Mouse (Mus musculus): ENCODE measurements around the gene Cyp2s1.

Cyp2s1 gene

GRCm38 (mm10) chr7:25816241-25816919 lies at the start of gene Cyp2s1:
Gene Cyp2s1, minus strand, starts transcription at chr7:25816913.
- DNase-seq = no peak

- DNase-seq = no peak
These were observed 48.1 kb upstream of the Cyp2s1 start for GRCm38 (mm10) chr7:25864861-25865260.

GRCm38 (mm10) chr7:25863756-25864155 lies 47.0 kb upstream of the Cyp2s1 start:
- no peak for DNase-seq

- DNase-seq = no peak
These were observed 45.7 kb upstream of the Cyp2s1 start for GRCm38 (mm10) chr7:25862365-25862764.

- DNase-seq = no peak
These were observed 43.5 kb upstream of the Cyp2s1 start for GRCm38 (mm10) chr7:25859962-25860870.

GRCm38 (mm10) chr7:25855082-25855481 lies 38.4 kb upstream of the Cyp2s1 start:
- DNase-seq = peak; percentile 4

GRCm38 (mm10) chr7:25848444-25848812 lies 31.7 kb upstream of the Cyp2s1 start:
- DNase-seq = no peak

- DNase-seq = peak; percentile 68
These were observed 31.2 kb upstream of the Cyp2s1 start for GRCm38 (mm10) chr7:25847722-25848443.

- no peak for DNase-seq
These were observed 28.2 kb upstream of the Cyp2s1 start for GRCm38 (mm10) chr7:25844885-25845284.

- DNase-seq = no peak
These were observed 27.7 kb upstream of the Cyp2s1 start for GRCm38 (mm10) chr7:25844423-25844822.

GRCm38 (mm10) chr7:25843492-25843891 lies 26.8 kb upstream of the Cyp2s1 start:
- DNase-seq = no peak

GRCm38 (mm10) chr7:25840908-25841307 lies 24.2 kb upstream of the Cyp2s1 start:
- DNase-seq = no peak

- DNase-seq = no peak
These were observed 18.6 kb upstream of the Cyp2s1 start for GRCm38 (mm10) chr7:25835188-25835891.

GRCm38 (mm10) chr7:25831557-25832530 lies 15.1 kb upstream of the Cyp2s1 start:
- DNase-seq = no peak

- no peak for DNase-seq
These were observed 13.5 kb upstream of the Cyp2s1 start for GRCm38 (mm10) chr7:25830251-25830650.

GRCm38 (mm10) chr7:25827199-25827598 lies 10.5 kb upstream of the Cyp2s1 start:
- DNase-seq = no peak

GRCm38 (mm10) chr7:25826029-25826428 lies 9.3 kb upstream of the Cyp2s1 start:
- DNase-seq = no peak

- no peak for DNase-seq
These were observed 8.3 kb upstream of the Cyp2s1 start for GRCm38 (mm10) chr7:25825043-25825442.

- no peak for DNase-seq
These were observed 1.1 kb downstream of the Cyp2s1 start for GRCm38 (mm10) chr7:25815571-25815970.

- DNase-seq = no peak
These were observed 2.0 kb downstream of the Cyp2s1 start for GRCm38 (mm10) chr7:25814711-25815110.

- DNase-seq = no peak
These were observed 4.5 kb downstream of the Cyp2s1 start for GRCm38 (mm10) chr7:25812195-25812594.

- no peak for DNase-seq
These were observed 5.0 kb downstream of the Cyp2s1 start for GRCm38 (mm10) chr7:25811716-25812115.

All from cerebellum, adult 9-10 months (tissue).